Mouse (Mus musculus) lung, adult 2 months (tissue): ENCODE measurements at regions not wholly inside any gene's neighbourhood (a gene's known extent, or its start where the extent isn't known, plus 50 kb on each side); places are given as distances from the start of the nearest gene placed in this dataset.

Experiments
- CTCF ChIP-seq: fragments of 200-500 bp; IDR thresholded peaks from 2 replicates; pipeline ENCODE4 v1.5.1; 2011; ENCODE audit warnings: mild to moderate bottlenecking, low read length, control low read depth; ENCODE audit not compliant: insufficient read depth
- POLR2A ChIP-seq: fragments of 200-500 bp; IDR thresholded peaks from 2 replicates; pipeline ENCODE4 v1.6.1; 2011; ENCODE audit warnings: low read depth, mild to moderate bottlenecking, control low read depth, low read length, borderline replicate concordance; ENCODE audit errors: extremely low read depth

- TF ChIP-seq POLR2A, result no peak
- no peak for TF ChIP-seq CTCF
Observed at GRCm38 (mm10) chr15:62511461-62511860, 1333.5 kb downstream of the Gsdmc2 start.
